Mouse (Mus musculus) myocyte (in vitro differentiated cells): ENCODE data around the gene Prmt7.

Source experiments
- MAX ChIP-seq: IDR thresholded peaks from one replicate; pipeline ENCODE4 v1.6.1; 2011; ENCODE audit warnings: low read depth, mild to moderate bottlenecking, control low read depth
- POLR2A ChIP-seq: IDR thresholded peaks from one replicate; pipeline ENCODE4 v1.6.1; 2011; ENCODE audit warnings: low read depth, mild to moderate bottlenecking, control low read depth, moderate library complexity; ENCODE audit not compliant: insufficient read length
- TCF12 ChIP-seq: IDR thresholded peaks from one replicate; pipeline ENCODE4 v1.6.1; 2011; ENCODE audit warnings: mild to moderate bottlenecking, control low read depth; ENCODE audit not compliant: poor library complexity, insufficient read depth, severe bottlenecking

DNA sequence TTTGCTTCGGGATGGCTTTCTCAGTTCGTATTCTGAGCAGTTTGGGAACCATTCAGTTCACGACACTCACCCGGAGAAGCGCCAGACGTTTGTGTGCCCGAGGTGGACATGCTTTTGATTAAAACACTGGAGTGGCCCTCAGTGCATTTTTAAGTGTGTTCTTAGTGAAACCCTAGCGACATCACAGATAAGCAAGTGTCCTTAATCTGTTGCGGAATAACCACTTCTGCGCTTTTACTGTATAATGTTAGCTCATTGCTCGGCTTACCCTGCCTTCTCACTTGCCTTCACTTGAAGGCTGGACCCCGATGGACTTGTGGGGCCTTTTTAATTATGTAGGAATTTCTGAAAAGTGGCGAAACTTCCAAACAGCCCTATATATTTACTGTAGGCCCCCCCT, 685 bp downstream of the Prmt7 start:
- TF ChIP-seq POLR2A (no peak), TCF12 (no peak), MAX (no peak)
